Mouse (Mus musculus): ENCODE results near the gene Spint1.

DNA sequence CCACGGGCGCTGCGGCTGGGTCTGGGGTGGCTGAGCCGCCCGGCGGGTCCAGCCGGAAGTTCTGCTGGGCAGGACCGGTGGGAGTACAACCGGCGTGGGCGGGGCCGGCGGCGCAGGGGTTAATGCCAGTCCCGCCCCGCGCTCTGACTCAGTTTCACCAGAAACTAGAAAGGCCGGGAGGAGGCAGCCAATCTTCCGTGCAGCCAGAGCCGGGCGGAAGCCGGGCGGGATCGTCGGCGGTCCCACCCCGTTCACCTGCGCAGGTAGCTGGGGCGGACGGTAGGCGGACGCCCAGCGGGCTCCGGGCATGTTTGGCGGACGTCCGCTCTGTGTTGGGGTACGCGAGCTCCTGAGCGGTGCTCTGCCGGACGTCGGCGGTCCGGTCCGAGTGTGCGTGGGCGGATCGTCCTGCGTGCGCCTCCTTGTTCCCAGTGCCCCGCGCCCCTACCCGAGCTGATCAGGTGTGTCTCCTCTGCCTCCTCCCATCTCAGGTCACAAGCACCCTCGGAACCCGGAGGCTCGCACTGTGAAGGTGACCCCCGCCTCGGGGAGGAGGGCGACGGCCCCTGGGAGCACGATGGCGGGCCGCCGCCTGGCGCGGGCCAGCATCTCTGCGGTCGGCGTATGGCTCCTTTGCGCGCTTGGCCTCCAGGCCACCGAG, at the start of gene Spint1:
- TF ChIP-seq CTCF (conservative IDR thresholded peaks at IDR 0.05; ENCODE audit: insufficient read depth, insufficient read length, low read depth, low read length) (no peak), POLR2A (IDR thresholded peaks at IDR 0.05; ENCODE audit: low read depth, low read length) (peak; percentile 37)
